Mouse (Mus musculus): ENCODE results near the gene Itgb1bp2. TPM values are rescaled to one million over a fixed set of nuclear protein-coding genes. Genes with fewer than 3 reads are reported as not detected.
"Not testable (repeated sequence)": the region's sequence is repeated elsewhere in the genome, so short reads cannot be mapped to it uniquely, and the experiment has no call there.

The Itgb1bp2 gene
- total RNA-seq (2021): 100 to 1,000 TPM; 459 to 479 TPM
- long read RNA-seq, experiment 1, transcript Itgb1bp2-201 (11 exons, 1,314 nt): major isoform, 153 of 194 reads
- long read RNA-seq, experiment 1, partial matches to known transcripts: 9 of 194 reads
- long read RNA-seq, experiment 1, other reads (novel, unspliced or antisense): 32 of 194 reads
- long read RNA-seq, experiment 2, transcript Itgb1bp2-201 (11 exons, 1,314 nt): major isoform, 154 of 204 reads
- long read RNA-seq, experiment 2, partial matches to known transcripts: 10 of 204 reads
- long read RNA-seq, experiment 2, other reads (novel, unspliced or antisense): 40 of 204 reads

- DNase-seq: peak; percentile 22
- intact Hi-C loops (cut with DNase I; ENCODE audit: low total_unique reads): no loop called here
These were observed at the start of gene Itgb1bp2 for GRCm38 (mm10) chrX:101448886-101449475. Itgb1bp2 (plus strand) TSS chrX:101449088.

- intact Hi-C loops (cut with DNase I; ENCODE audit: low total_unique reads): no loop called here
- DNase-seq: peak; percentile 63
These were observed 29.8 kb upstream of the Itgb1bp2 start for GRCm38 (mm10) chrX:101418946-101419724.

- intact Hi-C loops (cut with DNase I; ENCODE audit: low total_unique reads): no loop called here
- DNase-seq: peak; percentile 89
These were observed 28.9 kb upstream of the Itgb1bp2 start for GRCm38 (mm10) chrX:101419725-101420699.

- intact Hi-C loops (cut with DNase I; ENCODE audit: low total_unique reads): no loop called here
- DNase-seq: no peak
These were observed 28.2 kb upstream of the Itgb1bp2 start, which contains the start of gene Zmym3 for GRCm38 (mm10) chrX:101420700-101421095. Zmym3 (minus strand) TSS chrX:101420849.

- DNase-seq: no peak
- intact Hi-C loops (cut with DNase I; ENCODE audit: low total_unique reads): no loop called here
These were observed 25.4 kb upstream of the Itgb1bp2 start for GRCm38 (mm10) chrX:101423462-101423861.

- no peak for DNase-seq
- intact Hi-C loops (cut with DNase I; ENCODE audit: low total_unique reads): no loop called here
These were observed 21.1 kb upstream of the Itgb1bp2 start for GRCm38 (mm10) chrX:101427774-101428173.

- no peak for DNase-seq
- intact Hi-C loops (cut with DNase I; ENCODE audit: low total_unique reads): no loop called here
These were observed 20.1 kb upstream of the Itgb1bp2 start for GRCm38 (mm10) chrX:101428785-101429141.

- peak; percentile 74 for DNase-seq
- intact Hi-C loops (cut with DNase I; ENCODE audit: low total_unique reads): no loop called here
These were observed 19.5 kb upstream of the Itgb1bp2 start, which contains the start of gene Nono for GRCm38 (mm10) chrX:101429142-101429949. Nono (plus strand) TSS chrX:101429318.

- intact Hi-C loops (cut with DNase I; ENCODE audit: low total_unique reads): no loop called here
- DNase-seq: no peak
These were observed 18.9 kb upstream of the Itgb1bp2 start for GRCm38 (mm10) chrX:101429976-101430375.

GRCm38 (mm10) chrX:101451147-101451546, 2.3 kb downstream of the Itgb1bp2 start:
- intact Hi-C loops (cut with DNase I; ENCODE audit: low total_unique reads): no loop called here
- DNase-seq: no peak

GRCm38 (mm10) chrX:101451591-101451990, 2.7 kb downstream of the Itgb1bp2 start:
- no peak for DNase-seq
- intact Hi-C loops (cut with DNase I; ENCODE audit: low total_unique reads): no loop called here

- intact Hi-C loops (cut with DNase I; ENCODE audit: low total_unique reads): no loop called here
- no peak for DNase-seq
These were observed 23.3 kb downstream of the Itgb1bp2 start for GRCm38 (mm10) chrX:101472202-101472601.

GRCm38 (mm10) chrX:101481604-101482350, 32.9 kb downstream of the Itgb1bp2 start:
- intact Hi-C loops (cut with DNase I; ENCODE audit: low total_unique reads): no loop called here
- DNase-seq: no peak

- intact Hi-C loops (cut with DNase I; ENCODE audit: low total_unique reads): not testable (repeated sequence)
- peak; percentile 45 for DNase-seq
These were observed 37.7 kb downstream of the Itgb1bp2 start for GRCm38 (mm10) chrX:101486487-101487152.

Measured in gastrocnemius, postnatal 14 days (tissue).